In genomic region chr4:57813576-57813945, GRCm38 (mm10) we compare ENCODE assay signal across 9 mouse cellular contexts.
DNase-seq lines count a peak whose midpoint lies in the region; ATAC-seq lines count a peak whose summit lies in the region.
"Had no signal": no experiment of that assay in that cellular context is flagged by ENCODE, and none has a peak within 500 bp of the region (broad histone marks: within the 10 kb centered on the region; RNA-seq: fewer than 3 reads in every experiment).

No protein-coding gene starts in this region.

- peak overlapping the region; percentile 14; the same call in 1 of the 2 replicates for H3K27ac ChIP-seq in intestine, embryonic 16.5 days (ENCODE audit: low read length)
- no peak overlapping the region for H3K27ac ChIP-seq in intestine, embryonic 15.5 days

- intact Hi-C loops in left cerebral cortex, postnatal 36 days (cut with DNase I): no loop called here
- intact Hi-C loops in left cerebral cortex, postnatal 14 days (cut with DNase I): no loop called here

- H3K36me3 ChIP-seq in intestine, embryonic 16.5 days (ENCODE audit: control insufficient read depth, insufficient read depth, low read length): no peaks in the 10 kb centered on the region
- H3K36me3 ChIP-seq in intestine, embryonic 15.5 days: no peaks in the 10 kb centered on the region

- no peak overlapping the region for H3K4me3 ChIP-seq in intestine, embryonic 16.5 days (ENCODE audit: low read length)
- no peak overlapping the region for H3K4me3 ChIP-seq in intestine, embryonic 15.5 days (replicated peaks)

- H3K4me2 ChIP-seq in intestine, embryonic 16.5 days (ENCODE audit: low read depth, low read length): no peak overlapping the region
- no peak overlapping the region for H3K4me2 ChIP-seq in intestine, embryonic 15.5 days (replicated peaks)
- H3K4me2 ChIP-seq: midbrain, embryonic 11.5 days had no signal

- no peaks in the 10 kb centered on the region for H3K27me3 ChIP-seq in intestine, embryonic 16.5 days (replicated peaks; ENCODE audit: control insufficient read depth, insufficient read depth, low read length)
- no peaks in the 10 kb centered on the region for H3K27me3 ChIP-seq in intestine, embryonic 15.5 days (replicated peaks)

- no peaks in the 10 kb centered on the region for H3K9me3 ChIP-seq in intestine, embryonic 16.5 days (ENCODE audit: control insufficient read depth, low read length)
- H3K9me3 ChIP-seq in intestine, embryonic 15.5 days: no peaks in the 10 kb centered on the region

- peaks cover 3% of the 10 kb centered on the region; the same call in 1 of the 2 replicates for H3K4me1 ChIP-seq in intestine, embryonic 16.5 days (ENCODE audit: control insufficient read depth, insufficient read depth, low read length)
- peaks cover 5% of the 10 kb centered on the region; the same call in 1 of the 2 replicates for H3K4me1 ChIP-seq in intestine, embryonic 15.5 days (replicated peaks)

- no peak overlapping the region for H3K9ac ChIP-seq in intestine, embryonic 16.5 days (ENCODE audit: low read depth, low read length)
- no peak overlapping the region for H3K9ac ChIP-seq in intestine, embryonic 15.5 days

- WGBS in intestine, embryonic 16.5 days: 83% methylated on average over 4 of the region's 4 CpGs
- 75% methylated on average over 4 of the region's 4 CpGs for WGBS in intestine, embryonic 15.5 days

- ATAC-seq in intestine, embryonic 16.5 days: no peak
- no peak for ATAC-seq in intestine, embryonic 15.5 days
- peak; percentile 77 for ATAC-seq in granulocyte monocyte progenitor cell, adult 5-6 weeks (replicated peaks; ENCODE audit: poor library complexity, severe bottlenecking)
- ATAC-seq in neutrophil, adult 5-6 weeks (ENCODE audit: extremely low read depth, insufficient number of reproducible peaks, low FRiP score, poor library complexity, severe bottlenecking): peak; percentile 83

- DNase-seq in CD4-positive helper T cell, adult 2 months (ENCODE audit: low read depth, low spot score): peak; percentile 82
- no peak for DNase-seq in left cerebral cortex, postnatal 36 days (ENCODE audit: low spot score in 2 of 2)
- DNase-seq in left cerebral cortex, postnatal 14 days (ENCODE audit: low spot score in 2 of 2): no peak
- no peak for DNase-seq in frontal cortex, postnatal 36 days (ENCODE audit: low spot score in 2 of 2)

Comparison
In these comparisons a context has a peak if more than half of its experiments do, and no peak if none do; other contexts are left out.
1. ATAC-seq: peak in granulocyte monocyte progenitor cell, adult 5-6 weeks (single experiment) and neutrophil, adult 5-6 weeks (single experiment); none in intestine, embryonic 16.5 days (single experiment) and intestine, embryonic 15.5 days (single experiment).